Mouse (Mus musculus): ENCODE results near the gene Slc19a3. TPM values are rescaled to one million over a fixed set of nuclear protein-coding genes. Genes with fewer than 3 reads are reported as not detected.
"Not testable (repeated sequence)": the region's sequence is repeated elsewhere in the genome, so short reads cannot be mapped to it uniquely, and the experiment has no call there.

The Slc19a3 gene
- polyA plus RNA-seq, 1 experiment from 2014 or later = 0.09 TPM

GRCm38 (mm10) chr1:83007471-83007870, 30.8 kb downstream of the Slc19a3 start:
- DNase-seq (ENCODE audit: low spot score) = no peak

GRCm38 (mm10) chr1:83006218-83007179, 31.7 kb downstream of the Slc19a3 start:
- DNase-seq (ENCODE audit: low spot score) = no peak

- DNase-seq (ENCODE audit: low spot score) = not testable (repeated sequence)
Observed at GRCm38 (mm10) chr1:83000306-83000705, 37.9 kb downstream of the Slc19a3 start, which contains the start of gene Gm47959. TSS of gene Gm47959 (plus strand) at chr1:83000548.

GRCm38 (mm10) chr1:82993947-82994346, 44.3 kb downstream of the Slc19a3 start:
- DNase-seq (ENCODE audit: low spot score) = no peak

GRCm38 (mm10) chr1:82992093-82992492, 46.2 kb downstream of the Slc19a3 start:
- no peak for DNase-seq (ENCODE audit: low spot score)

GRCm38 (mm10) chr1:82991596-82991995, 46.7 kb downstream of the Slc19a3 start:
- no peak for DNase-seq (ENCODE audit: low spot score)

GRCm38 (mm10) chr1:82991062-82991461, 47.2 kb downstream of the Slc19a3 start:
- DNase-seq (ENCODE audit: low spot score) = no peak

GRCm38 (mm10) chr1:82987530-82988198, 50.6 kb downstream of the Slc19a3 start:
- peak; percentile 68 for DNase-seq (ENCODE audit: low spot score)

GRCm38 (mm10) chr1:82986738-82987137, 51.5 kb downstream of the Slc19a3 start:
- no peak for DNase-seq (ENCODE audit: low spot score)

GRCm38 (mm10) chr1:82977840-82978239, 60.4 kb downstream of the Slc19a3 start:
- no peak for DNase-seq (ENCODE audit: low spot score)

- no peak for DNase-seq (ENCODE audit: low spot score)
Observed at GRCm38 (mm10) chr1:82975750-82976149, 62.5 kb downstream of the Slc19a3 start.

- DNase-seq (ENCODE audit: low spot score) = no peak
Observed at GRCm38 (mm10) chr1:82974342-82974741, 63.9 kb downstream of the Slc19a3 start.

- peak; percentile 55 for DNase-seq (ENCODE audit: low spot score)
Observed at GRCm38 (mm10) chr1:82973901-82974300, 64.3 kb downstream of the Slc19a3 start.

GRCm38 (mm10) chr1:82973244-82973643, 65.0 kb downstream of the Slc19a3 start:
- DNase-seq (ENCODE audit: low spot score) = no peak

GRCm38 (mm10) chr1:82972046-82972445, 66.2 kb downstream of the Slc19a3 start:
- no peak for DNase-seq (ENCODE audit: low spot score)

- DNase-seq (ENCODE audit: low spot score) = no peak
Observed at GRCm38 (mm10) chr1:82966413-82966812, 71.8 kb downstream of the Slc19a3 start.

Other genes with a start within 250 kb of the Slc19a3 start
- 45.2 and 50.4 TPM in 2 replicates for gene Agfg1, start 199.0 kb downstream of the Slc19a3 start, polyA plus RNA-seq (2015; fragmentation: Nextera tagmentation; extraction: Ambion mirVana)
- gene A030005L19Rik, start 125.1 kb downstream of the Slc19a3 start, polyA plus RNA-seq (2015; fragmentation: Nextera tagmentation; extraction: Ambion mirVana) = 0.27 and 0.35 TPM in 2 replicates
- not detected in 2 replicates for gene A030014E15Rik, start 113.5 kb downstream of the Slc19a3 start, polyA plus RNA-seq (2015; fragmentation: Nextera tagmentation; extraction: Ambion mirVana)
- gene Gm6217, start 107.0 kb downstream of the Slc19a3 start, polyA plus RNA-seq (2015; fragmentation: Nextera tagmentation; extraction: Ambion mirVana) = not detected in 2 replicates
- not detected in 2 replicates for gene A030003K21Rik, start 95.1 kb downstream of the Slc19a3 start, polyA plus RNA-seq (2015; fragmentation: Nextera tagmentation; extraction: Ambion mirVana)
- not detected in 2 replicates for gene Gm7544, start 82.4 kb downstream of the Slc19a3 start, polyA plus RNA-seq (2015; fragmentation: Nextera tagmentation; extraction: Ambion mirVana)
- not detected in 2 replicates for gene Gm47955, start 78.2 kb downstream of the Slc19a3 start, polyA plus RNA-seq (2015; fragmentation: Nextera tagmentation; extraction: Ambion mirVana)
- not detected in 2 replicates for gene Gm47959, start 37.9 kb downstream of the Slc19a3 start, polyA plus RNA-seq (2015; fragmentation: Nextera tagmentation; extraction: Ambion mirVana)
- gene Krtap28-10, start 4.0 kb upstream of the Slc19a3 start, polyA plus RNA-seq (2015; fragmentation: Nextera tagmentation; extraction: Ambion mirVana) = not detected in 2 replicates
- gene Gm47969, start 6.5 kb upstream of the Slc19a3 start, polyA plus RNA-seq (2015; fragmentation: Nextera tagmentation; extraction: Ambion mirVana) = not detected in 2 replicates
- not detected in 2 replicates for gene A030005K14Rik, start 20.9 kb upstream of the Slc19a3 start, polyA plus RNA-seq (2015; fragmentation: Nextera tagmentation; extraction: Ambion mirVana)
- not detected in 2 replicates for gene Krtap28-13, start 22.5 kb upstream of the Slc19a3 start, polyA plus RNA-seq (2015; fragmentation: Nextera tagmentation; extraction: Ambion mirVana)
- 5.7 and 7.6 TPM in 2 replicates for gene Ccl20, start 78.3 kb upstream of the Slc19a3 start, polyA plus RNA-seq (2015; fragmentation: Nextera tagmentation; extraction: Ambion mirVana)
- 0.08 TPM in 1 of 2 replicates, not detected in the other for gene Daw1, start 121.3 kb upstream of the Slc19a3 start, polyA plus RNA-seq (2015; fragmentation: Nextera tagmentation; extraction: Ambion mirVana)